Mouse (Mus musculus): ENCODE results near the gene Chst15. TPM values are rescaled to one million over a fixed set of nuclear protein-coding genes. Genes with fewer than 3 reads are reported as not detected.

Gene Chst15
- polyA plus RNA-seq, 1 experiment from 2014 or later, result 18.3 TPM

DNA sequence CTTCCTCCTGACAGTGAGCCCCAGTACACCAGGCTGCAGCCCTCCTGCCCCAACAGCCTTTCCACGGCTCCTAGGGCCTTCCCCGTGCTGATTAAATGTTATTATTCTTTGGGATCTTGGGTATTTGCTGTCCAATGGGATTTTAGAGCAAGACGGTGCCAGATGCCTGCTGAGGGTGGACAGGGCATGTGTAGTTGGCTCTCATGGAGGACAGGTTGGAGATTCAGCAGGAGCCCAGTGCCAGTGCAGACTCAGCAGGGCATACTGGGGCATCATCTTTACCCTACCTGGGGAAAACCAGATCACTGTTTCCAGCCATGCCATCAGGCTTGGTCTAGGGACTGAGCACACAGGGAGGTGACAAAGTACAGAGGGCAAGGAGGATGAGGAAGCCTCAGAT, 86.1 kb downstream of the Chst15 start:
- Histone ChIP-seq H3K4me3 (ENCODE audit: low read depth, low read length) (no peak overlapping the region), H3K27ac (ENCODE audit: low read depth) (no peak overlapping the region), H3K27me3 (ENCODE audit: insufficient read depth, low read length) (no peaks in the 10 kb centered on the region), H3K4me2 (no peak overlapping the region), H3K9ac (no peak overlapping the region), H3K36me3 (ENCODE audit: insufficient read depth) (no peaks in the 10 kb centered on the region), H3K9me3 (ENCODE audit: low read depth, low read length) (no peaks in the 10 kb centered on the region), H3K4me1 (ENCODE audit: insufficient read depth) (0 out of 2 replicates have a peak, but pooled peaks cover 4% of the 10 kb centered on the region)
- no peak for DNase-seq
- no peak for ATAC-seq (ENCODE audit: insufficient read depth)
- no peak for TF ChIP-seq CTCF (IDR thresholded peaks at IDR 0.05; ENCODE audit: low read depth)
- WGBS, result 82% methylated on average over 3 of the region's 3 CpGs

- Histone ChIP-seq H3K4me2 (no peak overlapping the region), H3K36me3 (ENCODE audit: insufficient read depth) (no peaks in the 10 kb centered on the region), H3K4me3 (ENCODE audit: low read depth, low read length) (no peak overlapping the region), H3K27ac (ENCODE audit: low read depth) (no peak overlapping the region), H3K9ac (no peak overlapping the region), H3K27me3 (ENCODE audit: insufficient read depth, low read length) (no peaks in the 10 kb centered on the region), H3K9me3 (ENCODE audit: low read depth, low read length) (no peaks in the 10 kb centered on the region), H3K4me1 (ENCODE audit: insufficient read depth) (0 out of 2 replicates have a peak, but pooled peaks cover 4% of the 10 kb centered on the region)
- no peak for DNase-seq
- WGBS, result 77% methylated on average over 8 of the region's 8 CpGs
- TF ChIP-seq CTCF (IDR thresholded peaks at IDR 0.05; ENCODE audit: low read depth), result no peak
- peak; percentile 10 for ATAC-seq (ENCODE audit: insufficient read depth)
These were observed 89.9 kb downstream of the Chst15 start for GRCm38 (mm10) chr7:132227075-132227640.

GRCm38 (mm10) chr7:132226379-132227074, 90.5 kb downstream of the Chst15 start:
- WGBS, result 59% methylated on average over 6 of the region's 6 CpGs
- H3K36me3 ChIP-seq (ENCODE audit: insufficient read depth), result no peaks in the 10 kb centered on the region
- peak; percentile 80 for ATAC-seq (ENCODE audit: insufficient read depth)
- H3K4me3 ChIP-seq (ENCODE audit: low read depth, low read length), result no peak overlapping the region
- H3K9ac ChIP-seq, result no peak overlapping the region
- peak; percentile 96 for TF ChIP-seq CTCF (IDR thresholded peaks at IDR 0.05; ENCODE audit: low read depth)
- no peaks in the 10 kb centered on the region for H3K27me3 ChIP-seq (ENCODE audit: insufficient read depth, low read length)
- no peaks in the 10 kb centered on the region for H3K9me3 ChIP-seq (ENCODE audit: low read depth, low read length)
- peak; percentile 98 for DNase-seq
- H3K27ac ChIP-seq (ENCODE audit: low read depth), result no peak overlapping the region
- H3K4me2 ChIP-seq, result no peak overlapping the region
- H3K4me1 ChIP-seq (ENCODE audit: insufficient read depth), result 0 out of 2 replicates have a peak, but pooled peaks cover 4% of the 10 kb centered on the region

DNA sequence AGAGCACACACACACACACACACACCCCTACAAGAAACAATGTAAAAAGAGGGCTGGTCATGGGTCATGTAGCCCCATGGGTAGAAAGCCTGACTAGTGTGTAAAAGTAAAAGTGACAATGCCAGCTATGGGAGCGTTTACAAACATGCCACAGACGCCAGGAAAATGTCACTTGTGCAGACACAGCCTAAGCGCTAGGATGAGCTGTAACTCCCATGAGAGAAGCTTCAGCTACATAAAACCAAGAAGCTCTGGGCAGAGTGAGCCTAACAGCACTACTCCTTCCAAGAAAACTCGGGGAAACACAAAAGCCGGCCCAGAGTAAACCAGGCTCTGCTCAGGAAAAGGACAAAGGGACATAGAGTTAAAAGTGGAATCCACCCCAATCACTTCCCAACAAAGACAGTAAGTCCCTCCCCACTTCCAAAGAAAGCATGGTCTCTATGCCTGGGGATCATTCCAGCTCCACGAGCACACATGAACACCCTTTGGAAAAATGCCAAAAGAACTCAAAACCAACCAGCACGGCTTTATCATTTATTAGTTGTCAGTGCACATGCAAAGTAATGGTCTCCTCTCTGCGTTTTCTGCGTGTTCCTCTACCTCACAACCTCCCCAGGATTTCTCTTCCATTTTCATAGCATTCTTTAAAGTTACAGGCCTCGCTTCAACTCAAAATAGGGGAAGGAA, 93.4 kb downstream of the Chst15 start:
- Histone ChIP-seq H3K9me3 (ENCODE audit: low read depth, low read length) (no peaks in the 10 kb centered on the region), H3K4me1 (ENCODE audit: insufficient read depth) (0 out of 2 replicates have a peak, but pooled peaks cover 4% of the 10 kb centered on the region), H3K27ac (ENCODE audit: low read depth) (no peak overlapping the region), H3K36me3 (ENCODE audit: insufficient read depth) (no peaks in the 10 kb centered on the region), H3K27me3 (ENCODE audit: insufficient read depth, low read length) (no peaks in the 10 kb centered on the region), H3K9ac (no peak overlapping the region), H3K4me3 (ENCODE audit: low read depth, low read length) (no peak overlapping the region), H3K4me2 (no peak overlapping the region)
- DNase-seq (peak; percentile 54), ATAC-seq (ENCODE audit: insufficient read depth) (no peak)
- 38% methylated on average over 10 of the region's 10 CpGs for WGBS
- TF ChIP-seq CTCF (IDR thresholded peaks at IDR 0.05; ENCODE audit: low read depth), result no peak

DNA sequence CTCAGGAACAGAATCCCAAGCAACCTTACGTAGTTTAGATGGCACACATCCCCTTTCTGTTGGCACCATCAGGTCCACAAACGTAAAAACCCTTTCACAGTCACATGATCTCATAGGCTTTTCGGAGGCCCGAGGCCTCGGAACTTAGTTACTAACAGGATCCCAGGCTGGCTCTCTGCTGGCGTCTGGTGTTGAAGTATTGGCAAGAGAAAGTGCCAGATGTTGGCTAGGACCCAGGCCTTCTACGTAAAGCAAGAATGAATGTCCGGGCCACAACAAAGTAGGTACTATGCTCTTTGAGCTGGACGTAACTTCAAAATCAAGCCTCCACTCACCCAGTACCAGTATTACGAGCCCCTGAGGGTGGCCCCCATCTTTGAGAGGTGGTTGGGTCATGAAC, 103.0 kb downstream of the Chst15 start:
- Histone ChIP-seq H3K4me1 (ENCODE audit: insufficient read depth) (no peaks in the 10 kb centered on the region), H3K9ac (no peak overlapping the region), H3K4me2 (no peak overlapping the region), H3K27me3 (ENCODE audit: insufficient read depth, low read length) (no peaks in the 10 kb centered on the region; the same call in 1 of the 2 replicates), H3K9me3 (ENCODE audit: low read depth, low read length) (no peaks in the 10 kb centered on the region), H3K36me3 (ENCODE audit: insufficient read depth) (no peaks in the 10 kb centered on the region), H3K27ac (ENCODE audit: low read depth) (no peak overlapping the region), H3K4me3 (ENCODE audit: low read depth, low read length) (no peak overlapping the region)
- DNase-seq (no peak), ATAC-seq (ENCODE audit: insufficient read depth) (no peak)
- no peak for TF ChIP-seq CTCF (IDR thresholded peaks at IDR 0.05; ENCODE audit: low read depth)
- WGBS, result 66% methylated on average over 10 of the region's 10 CpGs

DNA sequence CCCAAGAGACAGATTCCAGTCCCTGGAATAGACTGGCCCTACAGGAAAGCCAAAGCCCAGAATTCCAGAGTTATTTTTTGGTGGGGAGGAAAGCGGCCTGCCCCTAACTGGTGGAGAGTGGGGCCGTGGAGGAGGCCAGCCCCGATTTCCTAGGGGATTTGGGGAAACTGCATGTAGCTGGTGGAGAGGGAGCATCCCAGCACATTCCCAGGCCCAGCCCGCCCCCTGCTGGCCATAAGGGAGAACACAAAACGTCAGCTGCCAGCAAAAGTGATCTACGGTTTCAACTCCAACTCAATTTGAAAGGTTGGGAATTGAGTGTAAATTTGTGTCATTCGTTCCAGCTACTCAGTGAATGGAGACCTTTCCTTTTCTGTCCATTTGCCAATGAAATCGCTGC, 103.6 kb downstream of the Chst15 start:
- H3K4me1 ChIP-seq (ENCODE audit: insufficient read depth), result no peaks in the 10 kb centered on the region
- H3K9ac ChIP-seq, result no peak overlapping the region
- no peak overlapping the region for H3K27ac ChIP-seq (ENCODE audit: low read depth)
- 5% methylated on average over 8 of the region's 8 CpGs for WGBS
- no peaks in the 10 kb centered on the region; the same call in 1 of the 2 replicates for H3K27me3 ChIP-seq (ENCODE audit: insufficient read depth, low read length)
- no peaks in the 10 kb centered on the region for H3K9me3 ChIP-seq (ENCODE audit: low read depth, low read length)
- H3K4me2 ChIP-seq, result no peak overlapping the region
- no peak overlapping the region for H3K4me3 ChIP-seq (ENCODE audit: low read depth, low read length)
- peak; percentile 83 for DNase-seq
- TF ChIP-seq CTCF (IDR thresholded peaks at IDR 0.05; ENCODE audit: low read depth), result peak; percentile 96
- H3K36me3 ChIP-seq (ENCODE audit: insufficient read depth), result no peaks in the 10 kb centered on the region
- peak; percentile 66; the same call in 1 of the 2 replicates for ATAC-seq (ENCODE audit: insufficient read depth)
